Mouse (Mus musculus) embryonic fibroblast, embryonic 13.5 days (primary cell): ENCODE data around the gene Tra2a.

Experiments
- CTCF ChIP-seq: IDR thresholded peaks from 2 replicates; pipeline ENCODE4 v1.5.1; 2011; ENCODE audit warnings: mild to moderate bottlenecking, control low read depth, low read length, moderate library complexity, borderline replicate concordance; ENCODE audit not compliant: insufficient read depth
- POLR2A ChIP-seq: IDR thresholded peaks from 2 replicates; pipeline ENCODE4 v1.6.1; 2011; ENCODE audit warnings: low read depth, mild to moderate bottlenecking, control low read depth, low read length, moderate library complexity

- TF ChIP-seq POLR2A (no peak), CTCF (no peak)
Observed at GRCm38 (mm10) chr6:49194536-49194935, 69.3 kb downstream of the Tra2a start.
